Mouse (Mus musculus) CH12.LX (cell line): ENCODE measurements around the gene Slc48a1.

ENCODE experiments used
- CHD1 ChIP-seq: IDR thresholded peaks from 2 replicates; pipeline ENCODE4 v1.6.1; 2012; ENCODE audit warnings: low read depth, low read length, improper control_type of control experiment, inconsistent platforms
- CTCF ChIP-seq, 2 experiments: IDR thresholded peaks in 1 of 2; conservative IDR thresholded peaks in 1 of 2; 2 replicates each; pipeline ENCODE4 v1.5.1; 2011 to 2012; ENCODE audit warnings: low read depth in 2 of 2, low read length in 2 of 2, improper control_type of control experiment in 1 of 2, inconsistent platforms in 1 of 2, mild to moderate bottlenecking in 1 of 2, moderate library complexity in 1 of 2
- ELF1 ChIP-seq: IDR thresholded peaks from 2 replicates; pipeline ENCODE4 v1.6.1; 2014; ENCODE audit warnings: low read depth, mild to moderate bottlenecking, inconsistent platforms, low read length, improper control_type of control experiment
- EP300 ChIP-seq: IDR thresholded peaks from 2 replicates; pipeline ENCODE4 v1.6.1; 2011; ENCODE audit warnings: low read length, improper control_type of control experiment
- JUND ChIP-seq: conservative IDR thresholded peaks from 2 replicates; pipeline ENCODE4 v1.6.1; 2011; ENCODE audit warnings: low read depth, low read length, improper control_type of control experiment
- MAX ChIP-seq: IDR thresholded peaks from 2 replicates; pipeline ENCODE4 v1.6.1; 2011; ENCODE audit warnings: low read length, improper control_type of control experiment
- MAZ ChIP-seq: IDR thresholded peaks from 2 replicates; pipeline ENCODE4 v1.6.1; 2012; ENCODE audit warnings: low read depth, mild to moderate bottlenecking, inconsistent platforms, low read length, improper control_type of control experiment, moderate library complexity
- NELFE ChIP-seq: IDR thresholded peaks from 2 replicates; pipeline ENCODE4 v1.6.1; 2011; ENCODE audit warnings: low read depth, low read length, improper control_type of control experiment
- POLR2A ChIP-seq: IDR thresholded peaks from 2 replicates; pipeline ENCODE4 v1.6.1; 2011; ENCODE audit warnings: low read depth, mild to moderate bottlenecking, improper control_type of control experiment, low read length
- UBTF ChIP-seq: IDR thresholded peaks from 2 replicates; pipeline ENCODE4 v1.6.1; 2012; ENCODE audit warnings: low read depth, mild to moderate bottlenecking, inconsistent platforms, low read length, improper control_type of control experiment, moderate library complexity
- ZKSCAN1 ChIP-seq: IDR thresholded peaks from 2 replicates; pipeline ENCODE4 v1.6.1; 2012; ENCODE audit warnings: low read depth, inconsistent platforms, low read length, improper control_type of control experiment, borderline replicate concordance
- ZNF384 ChIP-seq: IDR thresholded peaks from 2 replicates; pipeline ENCODE4 v1.6.1; 2012; ENCODE audit warnings: low read depth, low read length, improper control_type of control experiment, inconsistent platforms

GRCm38 (mm10) chr15:97811307-97811706, 33.0 kb downstream of the Slc48a1 start:
- no peak for TF ChIP-seq NELFE
- TF ChIP-seq ELF1, result no peak
- TF ChIP-seq CHD1, result no peak
- TF ChIP-seq JUND, result no peak
- TF ChIP-seq UBTF, result no peak
- TF ChIP-seq POLR2A, result no peak
- no peak for TF ChIP-seq EP300
- no peak for TF ChIP-seq ZNF384
- no peak for TF ChIP-seq CTCF (conservative IDR thresholded peaks at IDR 0.05 in 1 of 2, IDR thresholded peaks at IDR 0.05 in 1 of 2; ENCODE audit: low read depth in 2 of 2, low read length in 2 of 2)
- TF ChIP-seq ZKSCAN1, result no peak
- no peak for TF ChIP-seq MAZ
- TF ChIP-seq MAX, result no peak
